Mouse (Mus musculus) lung, postnatal 36 days (tissue): Measurements from ENCODE around the gene Creld1.

Experiments used
- DNase-seq: peaks from one replicate; pipeline ENCODE4 v3.0.0; 2022; ENCODE audit warnings: mixed read lengths

Gene Creld1

DNA sequence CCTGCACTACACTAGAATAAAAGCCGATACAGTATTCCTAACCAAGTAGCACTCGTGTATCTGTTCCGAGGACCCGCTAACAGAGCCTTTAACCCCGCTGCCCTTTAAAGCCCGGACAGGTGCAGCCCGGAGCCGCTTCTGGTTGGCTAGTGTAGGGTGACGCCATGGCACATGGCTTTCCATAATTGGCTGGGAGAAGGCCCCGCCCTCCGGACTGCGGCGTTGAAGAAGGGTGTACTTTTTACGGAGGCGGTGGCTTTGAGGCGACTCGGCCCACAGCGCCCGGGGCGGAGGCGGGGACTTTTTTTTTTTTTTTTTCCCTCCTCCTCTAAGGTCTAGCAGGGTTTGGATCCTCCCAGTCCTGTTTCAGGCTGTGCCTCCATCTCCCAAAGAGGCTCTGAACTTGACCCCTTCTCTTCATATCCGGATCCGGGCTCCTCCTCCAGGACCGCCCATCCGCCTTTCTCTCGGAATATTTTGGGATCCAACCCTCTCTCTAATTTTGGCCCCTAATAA lies at the start of gene Creld1:
Gene Creld1, plus strand, starts transcription at position 198 of the 516 bp plus-strand sequence.
- peak; percentile 98 for DNase-seq

DNA sequence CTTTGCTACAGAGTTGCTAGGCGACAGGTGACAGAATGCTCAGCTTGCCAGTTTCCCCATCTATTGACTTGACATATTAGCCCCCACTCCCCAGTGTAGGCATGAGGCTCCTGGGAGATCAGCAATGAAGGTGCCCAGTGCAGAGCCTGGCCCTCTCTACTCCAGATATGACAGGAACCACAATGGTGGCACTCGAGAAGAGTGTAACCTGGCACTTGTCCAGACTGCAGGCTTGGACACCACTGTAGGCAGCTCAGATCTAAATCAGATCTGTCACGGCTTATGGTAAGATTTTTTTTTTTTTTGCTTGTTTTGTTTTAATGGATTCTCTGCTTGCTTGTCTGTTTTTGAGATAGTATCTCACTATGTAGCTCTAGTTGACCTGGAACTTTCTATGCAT lies 49.4 kb upstream of the Creld1 start:
- DNase-seq, result no peak

DNA sequence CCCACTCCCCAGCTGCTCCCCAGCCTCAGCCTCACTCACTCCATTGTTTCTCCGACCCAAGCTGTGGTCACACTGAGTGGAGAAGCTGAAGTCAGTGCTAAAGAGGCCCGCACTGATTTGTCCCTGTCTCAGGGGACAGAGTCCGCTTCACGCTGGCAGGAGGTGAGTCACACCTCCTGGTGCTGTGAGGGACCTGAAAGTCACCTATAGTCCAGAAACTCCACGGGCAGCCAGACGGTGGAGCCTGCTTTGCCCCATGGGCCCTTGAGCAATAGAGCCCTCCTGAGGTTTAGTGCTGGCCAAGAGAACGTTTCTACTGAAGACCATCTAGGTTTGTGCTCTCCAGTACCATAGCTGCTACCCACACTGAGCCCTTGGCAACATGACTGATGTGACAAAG lies 48.4 kb upstream of the Creld1 start:
- DNase-seq, result no peak

DNA sequence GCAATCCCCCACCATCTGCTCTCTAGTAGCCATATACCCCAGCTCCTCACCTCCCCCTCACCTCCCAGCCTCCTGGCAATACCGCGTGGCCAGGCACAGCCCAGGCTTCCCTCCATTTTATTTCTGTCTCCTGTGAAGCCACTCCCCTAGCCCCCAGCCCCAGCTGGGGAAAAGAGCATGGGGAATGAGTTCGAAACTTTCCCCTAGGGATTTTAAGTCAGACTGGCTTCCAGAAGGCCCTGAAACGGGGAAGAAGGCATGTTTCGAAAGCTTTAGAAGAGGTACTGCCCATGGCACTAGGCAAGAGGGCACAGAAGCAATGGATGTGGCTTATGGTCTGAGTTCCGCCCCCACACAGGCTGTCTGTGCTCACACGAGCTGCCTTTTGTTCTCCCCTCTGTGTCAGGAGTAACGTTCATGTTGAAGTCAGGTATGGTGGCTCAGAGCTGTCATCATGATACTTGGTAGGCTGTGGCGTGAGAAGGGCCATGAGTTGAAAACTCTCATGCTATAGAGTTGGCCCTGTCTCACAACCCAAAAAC lies 47.4 kb upstream of the Creld1 start, which contains the start of gene Cidec:
Gene Cidec, minus strand, starts transcription at position 97 of the 542 bp plus-strand sequence.
- peak; percentile 67 for DNase-seq

DNA sequence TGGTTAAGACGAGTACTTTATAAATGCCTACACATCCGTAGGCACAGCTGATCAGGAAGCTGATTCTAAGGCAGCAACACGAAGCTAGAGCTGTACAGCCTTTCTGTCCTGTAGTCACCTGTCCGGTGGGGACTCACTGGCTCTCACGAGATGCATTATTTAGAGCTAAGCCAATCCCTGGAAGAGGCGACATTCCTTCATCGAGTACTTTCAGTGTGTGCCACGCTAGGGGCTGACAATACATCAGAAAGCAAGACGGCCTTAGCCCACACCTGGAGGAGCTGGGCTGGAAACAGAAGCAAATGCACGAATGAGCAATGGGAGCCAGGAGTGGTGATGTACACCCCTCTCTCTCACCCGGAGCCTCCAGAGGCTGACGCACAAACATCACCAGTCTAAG lies 46.0 kb upstream of the Creld1 start:
- DNase-seq, result no peak

DNA sequence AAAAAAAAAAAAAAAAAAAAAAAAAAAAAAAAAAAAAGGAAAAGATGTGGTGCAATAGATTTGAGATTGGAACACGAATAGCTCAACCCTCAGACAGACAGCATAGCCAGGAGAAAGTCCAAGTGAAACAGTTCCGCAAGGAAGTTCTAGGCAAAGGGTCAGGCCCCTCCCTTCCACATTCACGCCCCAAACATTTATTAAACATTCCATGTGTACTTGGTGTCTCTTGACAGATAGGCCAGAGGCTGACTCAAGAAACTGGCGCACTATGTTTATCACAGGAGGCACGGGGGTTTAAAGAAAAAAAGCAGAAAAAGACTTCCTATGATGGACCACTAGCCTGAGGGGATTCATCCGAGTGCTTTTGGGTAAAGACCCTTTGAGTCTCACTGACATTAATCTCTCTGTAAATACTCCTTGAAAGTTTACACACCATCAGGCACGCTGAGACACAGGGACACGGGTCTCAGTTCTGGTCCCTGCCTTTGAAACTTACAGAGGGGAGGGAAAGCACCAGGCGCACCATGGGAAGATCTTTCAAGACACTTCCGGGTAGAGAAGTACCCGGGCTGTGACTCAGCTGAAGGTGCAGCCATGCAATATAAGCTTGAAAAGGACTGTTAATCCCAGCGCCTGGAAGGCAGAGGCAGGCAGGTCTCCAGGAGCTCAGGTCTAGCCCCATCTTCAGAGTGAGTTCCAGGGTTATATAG lies 44.2 kb upstream of the Creld1 start:
- DNase-seq, result peak; percentile 56

DNA sequence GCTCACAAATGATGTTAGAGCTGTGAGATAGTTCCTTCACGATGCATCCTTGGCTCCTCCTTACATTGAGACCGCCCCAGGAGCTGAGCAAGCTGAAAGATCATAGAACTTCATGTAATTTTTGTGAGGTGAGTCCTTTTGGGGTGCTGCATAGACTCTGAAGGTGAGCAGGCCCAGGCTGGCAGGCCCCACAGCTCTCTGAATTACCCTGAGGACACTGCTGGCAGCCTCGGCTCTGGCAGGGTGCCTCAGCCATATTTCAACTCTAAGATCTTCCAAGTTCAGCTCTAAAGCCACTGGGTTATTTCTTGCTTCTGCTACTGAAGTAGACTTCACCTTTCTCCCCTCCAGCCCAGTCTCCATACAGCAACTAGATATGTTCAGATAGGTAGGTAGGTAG lies 42.4 kb upstream of the Creld1 start:
- no peak for DNase-seq

DNA sequence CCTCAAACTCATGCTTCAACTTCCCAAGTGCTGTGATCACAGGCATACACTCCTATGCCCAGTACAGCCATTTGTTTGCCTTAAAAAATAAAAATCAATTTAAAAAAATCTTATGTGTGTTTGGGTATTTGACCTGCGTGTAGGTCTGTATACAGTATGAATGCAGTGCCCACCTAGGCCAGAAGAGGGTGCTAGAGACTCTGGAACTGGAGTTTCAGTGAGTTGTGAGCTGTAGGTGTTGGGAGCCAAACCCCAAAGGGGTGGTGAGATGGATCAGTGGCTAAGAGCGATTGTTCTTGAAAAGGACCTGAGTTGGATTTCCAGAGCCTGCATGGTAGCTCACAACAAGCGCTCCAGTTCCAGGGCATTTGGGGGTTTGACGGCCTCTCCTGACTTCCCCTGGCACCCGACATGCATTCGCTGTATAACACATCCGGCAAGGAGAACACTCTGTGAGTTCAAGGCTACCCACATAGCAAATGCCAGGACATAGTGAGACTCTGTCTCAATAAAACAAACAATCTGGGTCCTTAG lies 41.9 kb upstream of the Creld1 start:
- peak; percentile 93 for DNase-seq

DNA sequence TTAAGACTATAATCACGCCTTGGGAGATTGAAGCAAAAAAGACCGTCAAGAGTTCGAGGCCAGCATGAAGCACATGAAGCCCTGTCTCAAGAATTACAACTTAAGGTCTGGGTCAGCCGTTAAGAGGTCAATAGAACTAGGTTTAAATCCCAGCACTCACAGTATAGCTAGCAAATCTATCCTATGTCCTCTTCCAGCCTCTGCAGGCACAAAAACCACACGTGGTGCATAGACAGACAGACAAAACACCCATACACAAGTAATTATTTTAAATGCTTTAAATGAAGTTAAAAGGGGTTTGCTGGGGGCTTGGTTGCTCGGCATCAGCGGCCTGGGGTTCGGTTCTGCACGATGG lies 41.0 kb upstream of the Creld1 start:
- DNase-seq, result no peak

DNA sequence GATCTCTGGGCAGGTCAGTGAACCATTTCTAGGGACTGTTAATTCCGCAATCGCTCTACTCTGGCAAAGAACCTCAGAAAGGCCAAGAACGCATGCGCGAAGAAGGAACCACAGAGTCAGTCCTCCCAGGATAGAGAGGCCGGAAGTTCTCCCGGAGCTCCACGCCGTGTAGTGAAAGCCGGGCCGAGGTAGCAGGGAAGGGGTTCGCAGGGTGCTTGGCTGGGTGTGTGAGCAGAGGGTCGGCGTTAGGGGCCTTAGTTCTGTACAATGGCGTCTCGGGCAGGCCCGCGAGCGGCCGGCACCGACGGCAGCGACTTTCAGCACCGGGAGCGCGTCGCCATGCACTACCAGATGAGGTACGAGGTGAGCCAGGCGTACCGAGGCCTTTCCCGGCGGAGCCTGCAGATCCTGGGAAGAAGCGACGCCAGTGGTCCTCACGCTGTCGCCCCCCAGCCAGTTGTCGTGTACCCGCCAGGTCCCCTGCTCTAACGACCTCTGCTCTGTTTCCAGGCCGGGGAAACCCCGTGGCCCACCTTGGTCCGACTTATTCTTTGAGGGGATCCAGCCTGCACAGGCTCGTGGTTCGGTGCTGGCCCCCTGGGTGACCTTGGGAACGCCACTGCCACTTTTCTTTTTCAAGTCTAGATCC lies 40.5 kb upstream of the Creld1 start, which contains the start of gene Jagn1:
Gene Jagn1, plus strand, starts transcription at position 128 of the 649 bp plus-strand sequence.
- DNase-seq, result peak; percentile 96

DNA sequence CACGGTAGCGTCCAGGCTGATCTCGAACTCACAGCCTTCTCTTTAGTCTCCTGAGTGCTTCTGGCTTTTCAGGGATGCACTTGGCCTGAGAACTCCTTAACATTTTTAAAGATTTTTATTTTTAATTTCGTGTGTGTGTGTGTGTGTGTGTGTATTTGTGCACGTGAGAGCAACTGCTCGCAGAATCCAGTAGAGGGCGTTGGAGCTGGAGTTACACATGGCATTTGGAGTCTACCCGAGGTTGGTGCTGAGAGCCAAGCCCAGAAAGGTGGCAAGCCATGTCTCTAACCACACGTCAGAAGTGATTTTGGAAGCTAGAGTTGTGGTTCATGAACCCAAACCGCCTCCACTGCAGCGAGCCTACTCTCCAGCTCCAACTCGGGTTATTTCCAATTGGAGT lies 40.0 kb upstream of the Creld1 start:
- DNase-seq, result no peak

DNA sequence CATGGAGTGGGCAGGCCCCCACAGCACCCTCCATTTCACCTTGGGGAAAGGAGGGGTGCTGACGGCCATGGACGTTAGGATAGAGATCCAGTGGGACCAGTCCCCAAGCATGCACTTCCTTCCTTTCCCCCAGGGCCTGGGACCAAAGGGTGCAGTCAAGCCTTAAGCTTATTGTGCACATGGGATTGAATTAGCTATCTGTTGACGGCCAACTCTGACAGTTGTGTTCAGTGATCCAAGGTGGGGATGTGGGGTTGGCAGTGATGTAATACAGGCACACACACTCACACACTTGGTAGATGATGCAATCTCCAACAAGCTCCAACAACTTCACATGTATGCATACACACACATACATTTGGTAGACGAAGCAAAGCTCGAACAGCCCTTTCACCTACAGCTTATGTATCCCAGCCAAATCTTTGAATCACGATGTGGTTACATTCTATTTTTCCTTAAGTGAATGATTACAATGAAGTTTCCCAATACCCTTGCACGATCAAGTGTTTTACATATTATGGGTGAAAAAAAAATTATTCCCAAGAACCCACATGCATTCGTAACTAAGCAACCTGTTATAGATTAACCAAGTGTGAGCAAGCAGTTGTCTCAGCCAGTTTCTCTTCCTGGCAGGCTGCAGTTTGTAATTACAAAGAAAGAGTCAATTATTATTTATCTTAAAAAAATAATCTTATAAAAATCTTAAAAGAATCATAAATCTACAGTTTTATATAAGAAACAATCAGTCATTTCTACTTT lies 38.7 kb upstream of the Creld1 start:
- no peak for DNase-seq

DNA sequence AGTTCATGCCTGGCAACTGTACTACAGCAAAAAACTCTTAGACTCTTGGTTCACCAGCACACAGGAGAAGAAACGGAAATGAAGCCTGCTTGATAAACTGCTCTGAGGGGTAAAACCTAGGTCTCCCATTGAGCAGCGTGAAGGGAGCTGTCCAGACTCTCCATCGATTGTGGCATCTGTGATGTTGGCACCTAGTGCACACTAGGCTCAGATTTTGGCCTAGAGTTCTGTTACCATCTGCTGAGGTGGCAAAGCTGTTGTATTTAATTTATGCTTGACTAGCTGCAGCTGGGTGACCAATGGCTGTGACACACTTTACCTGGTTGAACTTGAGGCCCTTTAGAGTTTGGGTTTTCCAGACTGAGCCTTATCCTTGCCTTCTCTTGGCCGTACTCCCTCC lies 35.5 kb upstream of the Creld1 start:
- DNase-seq, result no peak

DNA sequence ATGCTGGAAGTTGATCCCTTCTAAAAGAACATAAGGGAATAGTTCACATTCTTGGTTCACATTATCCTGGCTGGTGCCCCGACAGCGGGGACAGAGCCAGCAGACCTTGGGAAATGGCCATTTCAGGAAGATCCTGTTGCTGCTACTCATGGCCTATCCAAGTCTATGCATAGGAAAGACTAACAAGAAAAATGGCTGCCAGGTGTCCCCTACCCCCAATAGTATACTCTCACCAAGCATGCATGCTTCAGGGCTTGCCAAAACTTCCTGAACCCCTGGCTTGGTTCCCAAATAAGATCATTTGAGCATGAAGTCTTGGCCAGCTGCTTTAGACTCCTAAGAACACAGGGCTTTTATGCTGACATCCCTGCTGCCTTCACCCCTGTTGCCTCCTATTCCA lies 31.3 kb upstream of the Creld1 start:
- no peak for DNase-seq

DNA sequence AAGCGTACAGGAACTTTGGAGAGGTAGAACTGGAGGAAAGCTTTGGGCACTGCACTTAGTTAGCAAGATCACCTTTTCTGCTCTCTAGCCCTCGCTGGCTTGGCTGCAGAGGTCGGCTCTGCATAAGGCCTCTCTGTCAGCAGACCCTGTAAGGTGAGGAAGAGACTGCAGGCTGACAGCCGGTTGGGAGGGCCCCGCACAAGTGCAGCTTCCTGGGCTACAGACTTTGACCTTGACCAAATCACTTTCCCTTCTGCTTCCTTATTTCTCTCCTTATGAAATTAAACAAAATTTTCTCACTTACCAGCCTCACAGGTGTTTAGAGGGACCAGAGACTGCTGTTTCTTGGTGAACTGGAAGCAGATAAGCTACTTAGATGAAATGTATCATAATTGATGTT lies 28.1 kb upstream of the Creld1 start:
- DNase-seq, result no peak

DNA sequence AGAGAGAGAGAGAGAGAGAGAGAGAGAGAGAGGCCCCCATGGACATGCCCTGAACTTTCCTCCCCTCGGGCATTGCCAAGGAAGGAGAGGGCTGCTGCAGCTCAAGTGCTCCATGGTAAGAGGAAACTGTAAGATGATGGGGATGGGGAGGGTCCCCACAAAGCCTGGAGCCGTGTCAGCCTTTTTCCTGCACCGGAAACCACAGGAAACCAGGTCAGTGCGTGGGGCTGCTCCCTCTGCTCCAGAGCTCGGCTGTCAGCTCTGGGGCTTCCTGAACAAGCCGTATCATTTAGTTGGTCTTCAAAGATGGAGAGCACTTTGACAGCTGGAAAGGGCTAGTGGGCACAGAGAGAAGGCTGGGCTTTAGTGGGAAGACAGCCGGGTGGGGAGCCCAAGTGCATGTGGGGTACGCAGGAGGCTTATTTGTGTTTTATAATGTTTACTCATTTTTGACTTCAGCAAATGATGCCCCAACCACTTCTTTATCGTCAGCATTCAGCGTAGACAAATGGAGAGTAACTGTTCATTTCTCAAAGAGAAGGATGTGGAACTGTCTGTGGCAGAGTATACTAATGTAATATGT lies 25.1 kb upstream of the Creld1 start, which contains the start of gene Il17re:
Gene Il17re, plus strand, starts transcription at position 533 of the 583 bp plus-strand sequence.
- DNase-seq, result no peak

DNA sequence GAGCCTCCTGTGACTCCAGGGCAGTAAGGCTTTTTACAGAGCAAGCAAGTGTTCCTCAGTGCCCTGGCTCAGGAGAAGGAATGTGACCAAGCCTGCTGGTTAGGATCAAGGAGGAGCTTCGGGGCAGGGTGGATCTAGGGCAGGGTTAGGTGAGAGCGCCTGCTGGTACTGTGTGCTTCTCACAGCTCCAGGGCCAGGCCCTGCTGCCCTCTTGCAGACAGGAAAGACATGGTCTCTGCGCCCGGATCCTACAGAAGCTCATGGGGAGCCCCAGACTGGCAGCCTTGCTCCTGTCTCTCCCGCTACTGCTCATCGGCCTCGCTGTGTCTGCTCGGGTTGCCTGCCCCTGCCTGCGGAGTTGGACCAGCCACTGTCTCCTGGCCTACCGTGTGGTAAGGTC lies 24.5 kb upstream of the Creld1 start:
- peak; percentile 81 for DNase-seq

DNA sequence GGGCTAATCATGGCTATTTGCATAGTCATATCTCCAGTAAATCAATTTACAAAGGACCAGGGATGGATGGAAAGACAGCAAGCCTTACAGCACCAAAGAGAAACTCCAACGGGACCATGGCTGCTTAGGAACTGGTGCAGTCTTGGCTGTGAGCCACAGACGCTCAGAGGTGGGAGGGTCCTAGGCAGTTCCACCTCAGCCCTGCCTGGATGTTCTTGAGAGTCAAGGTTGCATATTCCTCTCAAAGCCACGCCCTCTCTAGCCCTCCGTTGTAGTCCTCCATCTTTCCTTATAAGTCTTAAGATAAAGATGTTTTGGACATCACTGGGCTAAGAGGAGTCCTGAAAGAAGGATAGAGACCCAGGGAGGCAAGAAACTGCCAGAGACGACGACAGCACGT lies 19.1 kb upstream of the Creld1 start:
- no peak for DNase-seq

DNA sequence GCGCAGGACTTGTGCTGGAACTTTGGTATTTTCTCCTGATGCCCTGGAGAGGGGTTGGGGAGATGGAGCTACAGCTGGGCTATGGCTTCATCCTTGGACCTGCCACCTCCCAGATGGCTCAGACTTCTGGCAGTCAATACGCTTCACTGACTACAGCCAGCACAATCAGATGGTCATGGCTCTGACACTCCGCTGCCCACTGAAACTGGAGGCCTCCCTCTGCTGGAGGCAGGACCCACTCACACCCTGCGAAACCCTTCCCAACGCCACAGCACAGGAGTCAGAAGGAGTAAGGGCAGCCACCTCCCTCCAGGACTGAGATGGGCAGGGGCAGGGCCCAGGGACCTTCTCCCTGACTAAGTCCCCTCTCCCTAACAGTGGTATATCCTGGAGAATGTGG lies 17.5 kb upstream of the Creld1 start:
- DNase-seq, result no peak

DNA sequence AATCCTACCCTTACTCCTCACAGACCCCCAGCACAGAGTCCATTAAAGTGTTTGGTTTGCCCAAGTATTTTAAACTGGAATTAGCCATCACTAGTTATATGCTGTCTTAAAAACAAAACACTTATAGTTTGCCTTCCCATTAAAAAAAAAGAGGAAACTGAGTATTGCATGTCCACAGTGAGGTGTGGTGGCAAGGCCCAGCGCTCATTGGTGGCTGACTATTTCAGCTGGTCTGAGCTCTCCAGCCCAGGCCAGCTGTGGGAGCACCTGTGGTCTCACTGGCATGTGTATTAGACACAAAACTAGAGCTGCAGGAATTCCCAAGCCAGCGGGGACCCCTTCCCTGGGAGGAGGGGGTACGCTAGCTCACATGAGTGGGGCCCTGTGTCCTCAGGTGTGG lies 14.6 kb upstream of the Creld1 start:
- no peak for DNase-seq

DNA sequence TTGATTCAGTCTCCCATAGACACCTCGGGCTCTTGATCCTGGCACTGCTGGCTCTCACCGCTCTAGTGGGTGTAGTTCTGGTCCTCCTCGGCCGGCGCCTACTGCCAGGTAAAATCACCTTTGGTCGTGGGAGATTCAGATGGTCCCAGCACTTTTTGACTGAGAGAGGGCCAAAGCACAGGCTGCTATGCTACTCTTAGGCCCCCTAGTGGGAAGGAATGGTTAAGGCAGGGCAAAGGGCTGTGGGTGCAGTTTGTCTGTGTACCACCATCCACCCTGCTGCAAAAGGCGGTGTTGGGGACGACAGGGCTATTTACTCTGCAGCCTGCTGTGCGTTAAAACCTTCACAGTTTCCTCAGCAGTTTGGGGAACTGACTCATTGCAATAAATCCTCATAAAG lies 14.1 kb upstream of the Creld1 start:
- peak; percentile 86 for DNase-seq

DNA sequence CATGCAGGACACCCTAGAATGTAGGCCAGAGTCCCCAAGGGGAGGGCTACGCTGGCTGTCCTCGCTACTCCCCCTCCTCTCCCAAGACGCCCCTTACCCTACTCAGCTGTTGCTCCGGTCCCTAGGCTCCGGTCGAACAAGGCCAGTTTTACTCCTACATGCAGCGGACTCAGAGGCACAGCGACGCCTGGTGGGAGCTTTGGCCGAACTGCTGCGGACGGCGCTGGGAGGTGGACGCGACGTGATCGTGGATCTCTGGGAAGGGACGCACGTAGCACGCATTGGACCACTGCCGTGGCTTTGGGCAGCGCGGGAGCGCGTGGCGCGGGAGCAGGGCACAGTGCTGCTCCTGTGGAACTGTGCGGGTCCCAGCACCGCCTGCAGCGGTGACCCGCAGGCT lies 13.7 kb upstream of the Creld1 start:
- peak; percentile 87 for DNase-seq
